Mouse (Mus musculus): ENCODE results near the gene Ebf1.

DNA sequence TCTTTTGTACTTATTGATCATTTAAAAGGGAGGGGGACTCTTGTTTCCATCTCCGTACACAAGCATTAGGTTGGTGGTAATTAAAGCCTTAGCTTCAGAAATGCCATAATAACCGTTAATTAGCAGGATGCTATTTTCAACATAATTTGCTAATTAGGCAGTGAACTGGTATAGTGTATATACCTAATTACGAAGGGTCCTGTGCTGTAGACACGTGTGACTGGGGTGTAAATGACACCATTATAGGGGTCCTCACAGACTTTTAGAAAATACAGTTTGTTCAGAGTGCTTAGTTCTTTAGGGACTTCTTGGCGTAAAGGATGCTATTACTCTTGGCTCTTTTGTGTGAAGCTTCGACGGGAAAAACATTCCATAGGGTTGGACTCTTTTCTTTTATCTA lies 167.9 kb downstream of the Ebf1 start:
- TF ChIP-seq FLI1 (IDR thresholded peaks at IDR 0.05; ENCODE audit: low read length) (no peak), GATA1 (IDR thresholded peaks at IDR 0.05; ENCODE audit: borderline replicate concordance, low read length) (no peak)
